Mouse (Mus musculus): Measurements from ENCODE around the gene Mlh1.
A peak's percentile ranks its signal among the peaks of the same experiment; 100 is the strongest.

DNA sequence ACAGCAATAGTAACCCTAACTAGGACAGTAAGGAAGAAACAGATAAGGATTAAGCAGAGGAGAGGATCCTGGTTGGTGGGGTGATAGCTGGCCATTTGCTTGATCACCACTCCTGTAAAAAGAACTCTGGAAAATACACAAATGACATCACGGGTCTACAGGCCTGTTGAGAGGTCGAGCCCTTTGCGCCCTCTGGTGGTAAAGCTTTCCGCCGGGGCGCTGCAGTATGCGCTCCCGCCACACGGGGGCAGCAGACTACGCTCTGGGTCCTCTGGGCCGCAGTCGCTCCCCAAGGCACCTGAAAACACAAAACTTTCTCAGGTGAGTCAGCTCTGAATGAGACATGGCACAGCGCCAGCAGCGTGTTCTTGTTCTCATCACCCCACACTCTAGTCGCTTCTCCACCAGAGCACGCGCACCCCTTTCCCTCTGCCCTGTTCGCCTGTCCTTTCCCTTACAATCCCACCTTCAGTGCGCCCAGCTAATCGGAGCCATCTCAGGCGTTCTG, 18.3 kb upstream of the Mlh1 start:
- TF ChIP-seq ZNF384 (IDR thresholded peaks at IDR 0.05; ENCODE audit: low read depth, low read length): no peak
- no peak for TF ChIP-seq MAFK (IDR thresholded peaks at IDR 0.05; ENCODE audit: insufficient read depth, low read depth, low read length)
- no peak for TF ChIP-seq CHD2 (IDR thresholded peaks at IDR 0.05; ENCODE audit: low read depth, low read length)
- TF ChIP-seq ZC3H11A (IDR thresholded peaks at IDR 0.05; ENCODE audit: borderline replicate concordance, low read depth, low read length): peak; percentile 37; the same call in 1 of the 2 replicates
